27 mouse cellular contexts compared by ENCODE assay signal in the genomic region with DNA sequence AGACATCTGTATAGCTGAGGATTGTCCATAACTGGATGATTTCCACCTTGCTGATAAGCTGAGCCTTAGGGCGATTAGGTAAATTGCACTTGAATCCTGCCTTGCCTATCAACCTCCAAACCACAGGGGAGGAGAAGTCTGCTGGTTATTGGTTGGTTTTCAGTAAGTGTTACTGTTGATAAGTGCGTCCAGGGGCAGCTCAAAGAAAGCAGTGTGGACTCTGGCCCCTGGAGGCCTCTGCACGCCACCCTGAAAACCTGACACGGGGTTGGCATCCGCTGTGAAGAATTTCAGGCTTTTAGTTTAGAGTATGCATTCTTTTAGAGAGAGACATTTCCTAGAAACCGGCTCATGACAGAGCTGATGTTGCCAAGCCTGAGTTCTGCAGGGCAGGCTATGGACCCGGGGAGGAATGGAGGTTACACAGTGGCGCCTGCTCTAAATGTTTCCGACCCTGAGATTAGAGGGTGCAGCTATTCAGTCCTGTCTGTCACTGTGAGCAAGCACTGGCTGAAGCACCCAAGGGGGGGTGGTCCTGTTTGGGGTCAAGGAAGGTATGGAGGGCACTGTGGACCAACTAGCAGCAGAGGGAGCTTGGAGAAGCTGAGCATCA. TPM values are rescaled to one million over a fixed set of nuclear protein-coding genes. Genes with fewer than 3 reads are reported as not detected.
DNase-seq lines count a peak whose midpoint lies in the region; ATAC-seq lines count a peak whose summit lies in the region.
"Had no signal": no experiment of that assay in that cellular context is flagged by ENCODE, and none has a peak within 500 bp of the region (broad histone marks: within the 10 kb centered on the region; RNA-seq: fewer than 3 reads in every experiment).

No protein-coding gene starts in this region.

- no peaks in the 10 kb centered on the region for H3K36me3 ChIP-seq in heart, embryonic 13.5 days
- H3K36me3 ChIP-seq in intestine, embryonic 16.5 days (ENCODE audit: control insufficient read depth, insufficient read depth, low read length), result no peaks in the 10 kb centered on the region
- H3K36me3 ChIP-seq: embryonic facial prominence, embryonic 13.5 days; midbrain, embryonic 10.5 days; neural tube, embryonic 15.5 days had no signal

- WGBS in heart, embryonic 13.5 days, result 62% methylated on average over 9 of the region's 9 CpGs
- WGBS in intestine, embryonic 16.5 days, result 55% methylated on average over 9 of the region's 9 CpGs

- H3K9ac ChIP-seq in heart, embryonic 13.5 days, result 0 out of 2 replicates have a peak overlapping the region, but pooled peaks have one; percentile 8
- H3K9ac ChIP-seq in intestine, embryonic 16.5 days (ENCODE audit: low read depth, low read length), result no peak overlapping the region
- H3K9ac ChIP-seq: embryonic facial prominence, embryonic 13.5 days; forebrain, embryonic 13.5 days; liver, postnatal 0 days; neural tube, embryonic 15.5 days had no signal

- 0 out of 2 replicates have a peak, but pooled peaks cover 3% of the 10 kb centered on the region for H3K4me1 ChIP-seq in heart, embryonic 13.5 days
- H3K4me1 ChIP-seq in intestine, embryonic 16.5 days (ENCODE audit: control insufficient read depth, insufficient read depth, low read length), result no peaks in the 10 kb centered on the region; the same call in 1 of the 2 replicates
- H3K4me1 ChIP-seq: embryonic facial prominence, embryonic 13.5 days; forebrain, embryonic 13.5 days; midbrain, embryonic 10.5 days; neural tube, embryonic 15.5 days had no signal

- intact Hi-C loops in heart, postnatal 25 days (cut with DNase I), result no loop called here

- H3K4me2 ChIP-seq in heart, embryonic 13.5 days, result no peak overlapping the region
- peak overlapping the region; percentile 16; the same call in 1 of the 2 replicates for H3K4me2 ChIP-seq in intestine, embryonic 16.5 days (ENCODE audit: low read depth, low read length)
- H3K4me2 ChIP-seq: embryonic facial prominence, embryonic 13.5 days; forebrain, embryonic 13.5 days; neural tube, embryonic 15.5 days had no signal

- peaks cover 3% of the 10 kb centered on the region; the same call in 1 of the 2 replicates for H3K9me3 ChIP-seq in heart, embryonic 13.5 days
- no peaks in the 10 kb centered on the region for H3K9me3 ChIP-seq in intestine, embryonic 16.5 days (ENCODE audit: control insufficient read depth, low read length)
- H3K9me3 ChIP-seq: embryonic facial prominence, embryonic 13.5 days; forebrain, embryonic 13.5 days; midbrain, embryonic 10.5 days; neural tube, embryonic 15.5 days had no signal

- H3K27me3 ChIP-seq in heart, embryonic 13.5 days (replicated peaks), result peaks cover 23% of the 10 kb centered on the region
- H3K27me3 ChIP-seq in intestine, embryonic 16.5 days (replicated peaks; ENCODE audit: control insufficient read depth, insufficient read depth, low read length), result no peaks in the 10 kb centered on the region

- DNase-seq in heart, postnatal 25 days (ENCODE audit: low spot score), result no peak
- peak; percentile 69 for DNase-seq in 3T3-L1 (ENCODE audit: low read depth, low spot score)
- DNase-seq in kidney, postnatal 14 days, result peak; percentile 39
- DNase-seq in frontal cortex, adult 2 months (ENCODE audit: extremely low spot score in 1 of 2, low spot score in 1 of 2), result no peak
- DNase-seq in layer of hippocampus, adult 9-10 months (ENCODE audit: low spot score), result no peak
- no peak for DNase-seq in left cerebral cortex, adult 11 months (ENCODE audit: low spot score)
- DNase-seq: adrenal gland, postnatal 10 days; cerebellum, adult 8-10 months; cerebellum, postnatal 36 days; embryo, embryonic 11 days; left cerebral cortex, postnatal 4 days; liver; liver, postnatal 0 days; right cerebral cortex, adult 18-20 months; right cerebral cortex, postnatal 4 days had no signal

- H3K27ac ChIP-seq in heart, embryonic 13.5 days (replicated peaks), result no peak overlapping the region
- H3K27ac ChIP-seq in intestine, embryonic 16.5 days (ENCODE audit: low read length), result peak overlapping the region; percentile 76
- H3K27ac ChIP-seq: embryonic facial prominence, embryonic 13.5 days; forebrain, embryonic 13.5 days; hindbrain, postnatal 0 days; macrophage; midbrain, embryonic 10.5 days; neural tube, embryonic 15.5 days had no signal

- no peak overlapping the region for H3K4me3 ChIP-seq in heart, embryonic 13.5 days
- H3K4me3 ChIP-seq in intestine, embryonic 16.5 days (ENCODE audit: low read length), result no peak overlapping the region
- H3K4me3 ChIP-seq: embryonic facial prominence, embryonic 13.5 days; erythroblast, embryonic 14.5 days; forebrain, embryonic 13.5 days; midbrain, embryonic 10.5 days; neural tube, embryonic 15.5 days had no signal

- no peak for ATAC-seq in heart, embryonic 13.5 days (ENCODE audit: extremely low read depth, insufficient number of reproducible peaks, low FRiP score, low TSS enrichment)
- peak; percentile 88 for ATAC-seq in intestine, embryonic 16.5 days
- ATAC-seq: activated CD4-positive, CD25-positive, alpha-beta regulatory T cell, adult 4 months; forebrain, embryonic 13.5 days; hindbrain, postnatal 0 days; liver, postnatal 0 days; lung, postnatal 0 days had no signal

RNA-seq across cellular contexts. Expression of gene Map3k21, which starts 38.6 kb away (rescaled TPM):
- polyA plus RNA-seq in heart, embryonic 13.5 days (2015; fragmentation: Nextera tagmentation; extraction: Ambion mirVana), result 0.23 and 0.28 TPM in 2 replicates
- total RNA-seq in heart, postnatal 25 days (2021), result under 1 TPM; 0.60 to 0.73 TPM
- 2.8 and 3.8 TPM in 2 replicates for polyA plus RNA-seq in intestine, embryonic 16.5 days (2015; fragmentation: Nextera tagmentation; extraction: Ambion mirVana)
- polyA plus RNA-seq in frontal cortex, adult 2 months (2012; rRNA removed), result 1.4 and 1.5 TPM in 2 replicates
- total RNA-seq: hematopoietic stem cell, adult 5-6 weeks had no signal
- polyA plus RNA-seq: activated CD4-positive, CD25-positive, alpha-beta regulatory T cell, adult 4 months; erythroblast, embryonic 14.5 days; macrophage; midbrain, embryonic 10.5 days had no signal

RNA-seq across cellular contexts. Expression of gene Kcnk1, which starts 46.2 kb away (rescaled TPM):
- polyA plus RNA-seq in heart, embryonic 13.5 days (2015; fragmentation: Nextera tagmentation; extraction: Ambion mirVana), result 3.0 and 3.8 TPM in 2 replicates
- total RNA-seq in heart, postnatal 25 days (2021), result under 1 TPM in 1 of 2 experiments, not detected in 1; 0.18 TPM
- polyA plus RNA-seq in intestine, embryonic 16.5 days (2015; fragmentation: Nextera tagmentation; extraction: Ambion mirVana), result 41.5 and 47.2 TPM in 2 replicates
- polyA plus RNA-seq in frontal cortex, adult 2 months (2012; rRNA removed), result 85.7 and 90.1 TPM in 2 replicates
- total RNA-seq: hematopoietic stem cell, adult 5-6 weeks had no signal
- polyA plus RNA-seq: activated CD4-positive, CD25-positive, alpha-beta regulatory T cell, adult 4 months; erythroblast, embryonic 14.5 days; macrophage had no signal

RNA-seq across cellular contexts. Expression of gene Pcnx2, which starts 50.7 kb away (rescaled TPM):
- polyA plus RNA-seq in heart, embryonic 13.5 days (2015; fragmentation: Nextera tagmentation; extraction: Ambion mirVana), result 0.07 and 0.08 TPM in 2 replicates
- total RNA-seq in heart, postnatal 25 days (2021), result under 1 TPM; 0.44 to 0.50 TPM
- 0.10 TPM in 2 replicates for polyA plus RNA-seq in intestine, embryonic 16.5 days (2015; fragmentation: Nextera tagmentation; extraction: Ambion mirVana)
- polyA plus RNA-seq in frontal cortex, adult 2 months (2012; rRNA removed), result 45.5 and 47.8 TPM in 2 replicates
- total RNA-seq: hematopoietic stem cell, adult 5-6 weeks had no signal
- polyA plus RNA-seq: macrophage had no signal

Comparison
In these comparisons a context has a peak if more than half of its experiments do, and no peak if none do; other contexts are left out.
1. DNase-seq: peak in 3T3-L1 (single experiment) and kidney, postnatal 14 days (single experiment); none in heart, postnatal 25 days (single experiment), frontal cortex, adult 2 months (0 of 2), layer of hippocampus, adult 9-10 months (single experiment) and left cerebral cortex, adult 11 months (single experiment).
2. RNA of gene Pcnx2, which starts 50.7 kb away (polyA plus RNA-seq): 45.5 to 47.8 TPM in frontal cortex, adult 2 months; 0.10 TPM in intestine, embryonic 16.5 days and 0.07 to 0.08 TPM in heart, embryonic 13.5 days; every median in the first group is over 10 times any median in the second.